Mouse (Mus musculus): ENCODE measurements around the gene Aff3.

DNA sequence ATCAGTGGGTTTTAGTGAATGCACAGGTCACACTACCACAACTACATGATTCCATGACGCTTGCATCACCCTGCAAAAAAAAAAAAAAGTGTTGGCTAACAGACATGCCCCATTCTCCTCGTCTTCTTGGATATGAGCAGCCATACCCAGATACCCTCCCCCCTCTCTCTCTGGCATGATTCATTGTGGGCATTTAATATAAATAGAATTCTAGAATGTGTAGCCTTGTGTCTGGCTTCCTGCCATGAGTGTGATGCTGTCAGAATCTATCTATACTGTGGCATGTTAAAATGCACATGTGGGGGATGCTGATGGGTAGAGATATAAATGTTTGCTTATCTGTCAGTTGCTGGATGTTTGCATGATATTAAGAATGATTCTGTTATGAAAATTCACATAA is 499.1 kb downstream of the Aff3 start:
- TF ChIP-seq CTCF (IDR thresholded peaks at IDR 0.05; ENCODE audit: insufficient read depth, low read length) (no peak), POLR2A (IDR thresholded peaks at IDR 0.05; ENCODE audit: borderline replicate concordance, extremely low read depth, low read depth, low read length) (no peak)

Measured in lung, adult 2 months (tissue).